Mouse (Mus musculus): ENCODE measurements around the gene Nek7.

The Nek7 gene

DNA sequence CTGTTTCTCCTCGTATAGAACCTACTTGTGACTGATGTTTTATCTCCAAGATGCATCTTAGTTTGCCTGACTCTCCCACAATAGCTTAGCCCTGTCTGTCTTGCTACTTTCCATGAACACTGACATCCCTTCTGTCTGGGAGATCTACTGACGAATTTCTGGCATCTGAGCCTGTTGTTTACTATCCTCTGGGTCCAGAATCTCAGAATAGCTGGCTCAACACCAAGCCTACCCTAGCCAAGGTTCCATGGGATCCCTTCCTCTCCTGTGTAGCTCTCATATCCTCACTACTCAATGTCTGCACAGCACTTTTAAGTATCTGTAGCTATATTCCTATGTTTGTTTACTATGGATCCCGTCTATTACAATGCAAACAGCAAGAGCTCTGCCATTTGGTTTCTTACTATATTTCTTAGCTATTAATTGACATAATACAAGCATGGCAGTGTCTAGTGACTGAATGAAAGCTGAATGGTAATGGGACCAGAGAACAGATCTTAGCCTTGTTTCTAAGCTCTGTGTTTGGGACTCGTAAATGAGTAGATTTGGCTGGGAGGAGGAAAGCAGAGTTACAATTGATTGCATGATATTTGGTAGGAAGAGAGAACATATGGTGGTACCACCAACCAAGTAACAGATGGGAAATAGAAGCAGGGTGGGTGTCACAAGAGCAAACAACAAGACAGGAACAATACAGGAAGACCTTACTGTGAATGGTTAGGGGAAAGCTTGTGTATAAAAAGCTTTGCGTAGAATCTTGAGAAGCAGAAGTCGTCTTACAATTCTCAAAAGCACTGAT, 51.3 kb downstream of the Nek7 start:
- no peak for DNase-seq

DNA sequence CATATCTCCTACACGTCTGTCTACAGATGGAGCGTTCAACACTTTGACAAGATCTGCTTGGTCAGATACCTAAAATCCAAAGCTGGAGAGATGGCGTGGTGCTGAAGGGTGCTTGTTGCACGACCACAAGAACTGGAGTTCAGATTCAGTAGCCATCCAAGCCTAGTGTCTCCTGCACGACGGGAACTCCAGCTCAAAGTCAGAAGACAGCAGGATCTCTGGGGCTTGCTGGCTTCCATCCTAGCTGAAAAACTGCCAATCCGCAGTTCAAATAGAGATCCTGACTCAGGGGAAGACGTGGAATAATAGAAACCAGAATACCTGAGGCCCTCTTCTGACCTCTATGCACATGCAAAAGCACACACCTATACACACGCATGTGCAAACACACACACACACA, 52.0 kb downstream of the Nek7 start:
- DNase-seq: no peak

- no peak for DNase-seq
Measured at GRCm38 (mm10) chr1:138564677-138565076, 55.3 kb downstream of the Nek7 start.

- no peak for DNase-seq
Measured at GRCm38 (mm10) chr1:138560733-138561132, 59.2 kb downstream of the Nek7 start.

DNA sequence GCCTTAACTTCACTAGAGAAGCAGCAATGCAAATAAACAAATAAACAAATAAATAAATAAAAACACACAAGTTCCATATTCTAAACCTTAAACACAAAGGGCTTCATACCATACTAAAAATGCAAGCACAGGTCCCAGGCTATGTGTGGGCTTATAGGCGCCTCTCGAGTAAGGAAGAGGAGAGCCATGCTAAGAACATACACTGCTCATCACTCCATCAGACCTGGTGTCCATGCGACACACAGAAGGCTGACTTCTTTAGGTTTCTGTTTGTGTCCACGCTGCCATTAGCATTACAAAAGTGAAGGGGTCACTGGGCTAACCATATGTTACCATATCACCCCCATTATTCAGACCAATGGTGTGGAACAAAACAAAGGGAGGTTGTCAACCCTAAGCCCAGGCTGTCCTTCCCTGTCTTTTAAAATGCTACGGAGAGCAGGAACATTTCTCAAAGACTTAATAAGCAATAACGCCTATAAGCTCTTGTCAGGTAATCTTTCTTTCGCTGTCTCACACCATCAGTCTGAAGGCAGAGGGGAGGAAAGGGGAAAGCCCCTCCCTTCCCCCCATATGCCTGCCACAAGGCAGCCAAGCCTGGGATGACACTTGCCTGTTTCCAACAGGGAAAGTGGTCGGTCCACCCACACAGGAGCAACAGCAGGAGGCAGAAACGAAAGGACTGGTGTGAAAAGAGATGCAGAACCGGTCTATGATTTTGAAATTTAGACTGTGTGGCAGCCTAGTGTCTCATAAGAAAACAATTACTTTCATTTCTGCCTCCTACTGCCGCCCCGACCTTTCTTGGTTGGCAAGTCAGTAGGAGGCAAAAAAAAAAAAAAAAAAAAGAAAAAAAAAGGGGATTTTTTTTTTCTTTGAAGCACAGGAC, 60.5 kb downstream of the Nek7 start:
- DNase-seq: peak; percentile 14

- peak; percentile 24 for DNase-seq
Measured at GRCm38 (mm10) chr1:138558342-138558741, 61.6 kb downstream of the Nek7 start.

GRCm38 (mm10) chr1:138554926-138555325, 65.0 kb downstream of the Nek7 start:
- DNase-seq: no peak

GRCm38 (mm10) chr1:138550184-138550583, 69.8 kb downstream of the Nek7 start:
- peak; percentile 23 for DNase-seq

- no peak for DNase-seq
Measured at GRCm38 (mm10) chr1:138542170-138542515, 77.8 kb downstream of the Nek7 start.

GRCm38 (mm10) chr1:138541495-138542169, 78.3 kb downstream of the Nek7 start:
- DNase-seq: no peak

- no peak for DNase-seq
Measured at GRCm38 (mm10) chr1:138539713-138540112, 80.2 kb downstream of the Nek7 start.

DNA sequence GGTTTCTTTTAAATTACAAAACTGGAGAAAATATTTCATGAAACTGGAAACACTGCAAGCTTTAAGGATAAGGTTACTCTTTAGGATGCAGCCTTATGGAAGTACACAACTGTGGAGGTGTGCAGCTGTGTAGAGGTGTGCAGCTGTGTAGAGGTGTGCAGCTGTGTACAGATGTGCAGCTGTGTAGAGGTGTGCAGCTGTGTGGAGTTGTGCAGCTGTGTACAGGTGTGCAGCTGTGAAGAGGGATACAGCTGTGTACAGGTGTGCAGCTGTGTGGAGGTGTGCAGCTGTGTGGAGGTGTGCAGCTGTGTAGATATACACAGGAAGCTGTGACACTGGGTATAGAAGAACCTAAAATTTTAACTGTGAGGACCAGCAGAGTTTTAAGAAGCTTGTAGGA, 81.7 kb downstream of the Nek7 start:
- no peak for DNase-seq

DNA sequence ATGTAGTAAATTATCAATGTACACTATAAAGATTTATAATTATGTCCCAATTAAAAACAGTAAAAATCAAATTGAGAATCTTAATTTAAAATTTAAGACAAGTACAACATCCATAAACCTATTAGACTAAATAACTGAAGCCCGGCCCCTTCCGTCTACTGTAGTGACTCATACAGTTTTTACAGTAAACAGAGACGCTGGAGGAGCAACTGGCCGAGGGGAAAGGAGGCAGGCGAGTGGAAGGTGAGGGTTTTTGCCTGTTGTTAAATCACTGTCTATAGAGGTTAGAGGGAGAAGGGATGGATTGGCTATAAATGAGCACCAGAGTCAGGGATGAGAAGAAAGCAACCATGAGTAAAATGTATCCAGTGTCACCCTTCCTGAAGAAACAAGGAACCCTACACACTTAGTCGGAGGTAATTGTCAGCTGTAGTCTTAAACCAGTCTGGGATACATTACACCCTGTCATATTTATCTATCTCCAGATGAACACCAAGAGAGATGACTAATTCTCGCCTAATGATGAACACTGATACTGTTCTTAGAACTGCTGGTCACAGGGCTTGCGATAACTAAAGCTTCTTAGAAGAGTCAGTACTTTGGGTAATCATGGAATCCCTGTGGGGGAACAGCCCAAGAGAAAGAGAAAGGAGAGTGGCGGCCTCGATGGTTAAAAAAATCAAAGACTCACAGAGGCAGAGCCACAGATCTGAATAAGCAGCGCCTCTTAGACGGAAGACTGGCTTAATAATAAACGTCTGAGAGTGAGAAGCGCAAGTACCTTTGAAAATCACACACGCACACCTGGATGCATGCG, 84.0 kb downstream of the Nek7 start:
- no peak for DNase-seq

- DNase-seq: no peak
Measured at GRCm38 (mm10) chr1:138530604-138531003, 89.3 kb downstream of the Nek7 start.

DNA sequence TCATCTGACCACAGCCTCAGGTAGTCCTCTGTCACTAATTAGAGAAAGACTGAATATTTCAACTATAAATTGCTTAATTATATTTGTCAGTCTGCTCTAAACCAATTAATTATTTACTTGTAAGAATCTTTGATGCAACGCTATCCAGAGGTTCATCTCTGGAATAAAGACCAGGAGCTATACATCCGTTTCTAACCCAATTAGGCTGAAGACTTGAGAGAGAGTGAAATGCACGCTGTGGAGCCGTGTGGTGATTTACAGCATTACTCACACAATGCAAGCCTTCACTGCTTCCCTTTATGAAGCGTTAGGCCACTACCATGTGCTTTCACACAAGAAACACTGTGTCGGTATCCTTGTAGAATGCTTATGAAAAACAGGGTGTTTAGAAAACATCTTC, 96.0 kb downstream of the Nek7 start:
- DNase-seq: no peak

DNA sequence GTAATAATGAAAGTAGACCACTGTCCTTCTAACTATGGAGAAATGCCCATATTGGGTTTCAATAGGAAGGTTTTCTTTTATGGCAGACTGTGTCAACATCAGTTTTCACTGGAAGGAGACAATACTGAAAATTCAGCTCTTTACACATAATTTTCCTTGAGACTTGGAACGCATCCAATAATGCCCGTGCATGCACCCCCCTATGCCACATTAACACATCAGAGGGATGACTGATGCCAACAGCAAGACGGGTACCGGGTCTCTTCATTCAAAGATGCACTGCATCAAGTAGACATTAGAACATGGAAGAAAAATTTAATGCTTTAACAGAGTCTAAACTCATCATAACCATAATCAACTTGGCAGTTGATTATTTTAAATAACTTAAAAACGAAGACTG, 101.7 kb downstream of the Nek7 start:
- DNase-seq: no peak

DNA sequence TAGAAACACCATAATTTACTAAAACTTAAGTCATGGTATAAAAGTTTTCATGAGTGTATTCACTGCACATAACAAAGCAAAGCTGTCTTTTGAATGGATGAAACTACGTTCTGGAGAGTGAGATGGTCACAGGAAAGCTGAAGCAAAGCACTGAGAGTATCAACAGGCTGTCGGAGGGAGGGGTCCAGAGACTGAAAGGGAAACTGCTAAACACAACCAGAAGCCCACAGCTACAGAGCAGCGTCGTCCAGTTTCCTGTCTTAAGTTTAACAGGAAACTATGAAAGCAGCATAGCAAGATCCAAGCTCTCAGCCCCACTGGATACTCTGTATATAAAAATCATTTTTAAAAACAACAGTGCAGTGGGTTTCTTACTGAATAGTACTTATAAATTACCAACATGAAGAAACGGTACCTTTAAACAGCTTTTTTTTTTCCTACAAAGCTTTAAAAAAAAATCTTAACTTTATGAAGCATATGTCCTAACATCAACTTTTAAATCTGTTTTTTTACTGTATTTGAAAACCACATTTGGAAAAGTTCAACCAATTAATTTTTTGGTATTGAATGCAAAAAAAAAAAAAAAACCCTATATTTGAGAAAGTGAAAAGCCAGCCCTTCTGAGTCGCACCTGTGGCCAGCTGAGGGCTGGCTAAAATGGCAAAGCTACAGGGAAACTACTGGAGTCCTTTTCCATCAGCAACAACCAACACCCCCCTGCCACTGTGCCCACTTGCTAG, 102.4 kb downstream of the Nek7 start:
- DNase-seq: peak; percentile 36

DNA sequence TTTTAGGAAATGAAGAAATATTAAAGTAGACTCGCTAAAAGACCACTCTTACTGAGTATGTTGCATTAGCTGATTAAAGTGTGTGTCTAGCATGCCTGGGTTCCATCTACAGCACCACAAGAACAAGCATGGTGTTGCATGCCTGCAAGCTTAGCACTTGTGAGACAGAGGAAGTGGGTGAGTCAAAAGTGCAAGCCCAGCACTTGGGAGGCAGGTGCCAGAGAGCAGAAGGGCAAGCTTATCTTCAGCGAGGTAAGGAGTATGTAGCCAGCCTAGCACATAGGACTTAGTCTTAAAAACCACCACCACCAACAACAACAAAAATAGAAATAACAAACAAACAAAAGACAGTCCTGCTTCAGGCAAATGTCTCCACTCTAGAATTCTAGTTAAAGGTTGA, 103.0 kb downstream of the Nek7 start:
- peak; percentile 42 for DNase-seq

GRCm38 (mm10) chr1:138515362-138515761, 104.6 kb downstream of the Nek7 start:
- no peak for DNase-seq

- DNase-seq: no peak
Measured at GRCm38 (mm10) chr1:138513982-138514381, 106.0 kb downstream of the Nek7 start.

- DNase-seq: no peak
Measured at GRCm38 (mm10) chr1:138510566-138510965, 109.4 kb downstream of the Nek7 start.

Measured in thymus, postnatal 25 days (tissue).